Mouse (Mus musculus) cortical plate, adult 2 months (tissue): Measurements from ENCODE around the gene 5430419D17Rik.

ENCODE experiments used
- CTCF ChIP-seq: fragments of 200-500 bp; IDR thresholded peaks from 2 replicates; pipeline ENCODE4 v1.5.1; 2011; ENCODE audit warnings: mild to moderate bottlenecking, control low read depth, low read length; ENCODE audit not compliant: insufficient read depth; ENCODE audit errors: extremely low read depth
- POLR2A ChIP-seq: fragments of 200-500 bp; IDR thresholded peaks from 2 replicates; pipeline ENCODE4 v1.6.1; 2011; ENCODE audit warnings: mild to moderate bottlenecking, low read length, control low read depth; ENCODE audit not compliant: insufficient read depth; ENCODE audit errors: extremely low read depth

DNA sequence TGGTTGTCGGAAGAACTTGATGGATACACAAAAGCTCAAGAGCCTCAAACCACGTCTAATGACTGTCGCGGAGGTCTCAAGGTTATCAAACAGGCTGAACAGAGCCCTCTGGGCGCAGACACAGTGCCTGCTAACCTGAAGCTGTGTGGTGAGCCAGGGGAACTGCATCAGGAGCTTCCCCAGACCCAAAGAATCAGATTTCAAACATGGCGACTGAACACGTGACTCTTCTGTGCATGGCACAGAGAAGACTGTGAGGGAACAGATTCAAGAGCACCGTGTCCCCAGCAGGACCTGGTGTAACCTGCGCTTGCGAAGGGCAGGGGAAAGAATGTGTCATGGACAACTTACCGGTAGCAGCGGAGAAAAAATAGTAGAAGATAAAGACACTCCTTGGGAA lies 143.4 kb downstream of the 5430419D17Rik start:
- TF ChIP-seq CTCF (no peak), POLR2A (no peak)
